Comparison of ENCODE assay signal across 8 mouse cellular contexts in the genomic region with DNA sequence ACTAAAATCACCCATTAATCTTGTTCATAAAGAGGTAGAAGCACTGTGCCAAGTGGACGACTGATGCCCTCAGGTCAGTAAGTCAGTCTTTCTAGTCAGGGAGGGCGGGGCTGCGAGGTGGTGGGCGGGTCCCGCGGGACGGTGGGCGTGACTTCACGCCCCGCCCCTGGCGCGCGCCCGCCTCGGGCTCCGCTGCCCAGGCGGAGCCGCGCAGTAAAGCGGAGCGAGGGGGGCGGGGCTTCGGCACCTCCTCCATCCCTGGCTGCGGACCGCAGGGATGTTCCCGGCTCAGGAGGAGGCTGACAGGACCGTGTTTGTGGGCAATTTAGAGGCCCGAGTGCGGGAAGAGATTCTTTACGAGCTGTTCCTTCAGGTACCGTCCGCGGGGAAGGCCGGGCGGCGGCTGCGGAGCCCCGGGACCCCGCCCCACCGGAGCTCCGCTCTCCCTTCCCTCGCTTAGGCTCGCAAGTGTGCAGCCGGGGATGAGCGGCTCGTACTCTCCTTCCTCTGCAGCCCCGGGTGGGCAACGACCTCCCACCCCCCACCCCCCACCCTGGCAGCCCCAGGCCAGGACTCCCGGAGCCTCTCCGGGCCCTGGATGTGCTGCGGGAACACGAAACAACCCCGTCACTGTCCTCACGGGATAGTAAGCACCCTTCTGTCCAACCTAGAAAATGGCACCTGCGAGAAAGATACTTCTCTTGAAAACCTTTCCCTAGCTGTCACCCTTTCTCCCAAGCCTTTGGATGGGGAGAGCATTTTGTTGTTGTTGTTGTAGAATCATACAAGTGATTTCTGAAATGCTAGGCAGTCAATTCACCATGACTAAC. TPM values are rescaled to one million over a fixed set of nuclear protein-coding genes. Genes with fewer than 3 reads are reported as not detected.
DNase-seq lines count a peak whose midpoint lies in the region; ATAC-seq and TF ChIP-seq lines count a peak whose summit lies in the region.

Gene Rbm11, plus strand, starts transcription at position 174 of the 830 bp plus-strand sequence.

- in situ Hi-C loops in Patski (cut with MboI; ENCODE audit: low pct_unique_long_range_greater_than_20kb): no loop called here

- H3K4me3 ChIP-seq in hindbrain, embryonic 11.5 days (ENCODE audit: low read depth, low read length): peak within 1 kb of the TSS; percentile 74
- H3K4me3 ChIP-seq in lung, postnatal 0 days (ENCODE audit: low read depth, low read length): peak within 1 kb of the TSS; percentile 64

- peak; percentile 77 for ATAC-seq in Patski
- peak; percentile 97 for ATAC-seq in hindbrain, embryonic 11.5 days (ENCODE audit: low FRiP score)
- peak; percentile 99 for ATAC-seq in lung, postnatal 0 days

- DNase-seq in Patski (ENCODE audit: low read depth, low spot score): no peak
- peak; percentile 91 for DNase-seq in cerebellum, postnatal 14 days
- DNase-seq in frontal cortex, postnatal 10 days (ENCODE audit: low spot score in 2 of 2): peak; percentile 51 to 76
- peak; percentile 92 for DNase-seq in hindbrain, embryonic 11.5 days (ENCODE audit: low spot score)
- DNase-seq in layer of hippocampus, postnatal 10 days (ENCODE audit: low spot score in 2 of 2): peak; percentile 76 to 87
- DNase-seq in lung, postnatal 0 days (ENCODE audit: low spot score): peak; percentile 80
- DNase-seq in ovary, postnatal 10 days (ENCODE audit: low spot score): peak; percentile 45
- peak; percentile 56 for DNase-seq in thymus, postnatal 0 days (ENCODE audit: low spot score)

- H3K4me1 ChIP-seq in hindbrain, embryonic 11.5 days (replicated peaks; ENCODE audit: control insufficient read depth, insufficient read depth, low read length): no peaks in the 10 kb centered on the region
- no peaks in the 10 kb centered on the region for H3K4me1 ChIP-seq in lung, postnatal 0 days (ENCODE audit: insufficient read depth, low read depth, low read length)

- WGBS in hindbrain, embryonic 11.5 days: under 1% methylated on average over 51 of the region's 55 CpGs
- under 1% methylated on average over 44 of the region's 55 CpGs for WGBS in lung, postnatal 0 days

- H3K27me3 ChIP-seq in Patski: peaks cover 13% of the 10 kb centered on the region
- H3K27me3 ChIP-seq in hindbrain, embryonic 11.5 days (ENCODE audit: control insufficient read depth, insufficient read depth, low read length): no peaks in the 10 kb centered on the region
- H3K27me3 ChIP-seq in lung, postnatal 0 days (replicated peaks; ENCODE audit: insufficient read depth, low read length): no peaks in the 10 kb centered on the region

- no peaks in the 10 kb centered on the region for H3K36me3 ChIP-seq in hindbrain, embryonic 11.5 days (ENCODE audit: control insufficient read depth, insufficient read depth, low read length)
- H3K36me3 ChIP-seq in lung, postnatal 0 days (ENCODE audit: insufficient read depth, low read length): no peaks in the 10 kb centered on the region

- CTCF ChIA-PET in Patski (lab: Charles Lee): no interaction called here

- no peak for TF ChIP-seq CTCF in Patski (IDR thresholded peaks at IDR 0.05)
- TF ChIP-seq CTCF in lung, postnatal 0 days (IDR thresholded peaks at IDR 0.05): no peak

- H3K4me2 ChIP-seq in hindbrain, embryonic 11.5 days (replicated peaks; ENCODE audit: low read depth, low read length): peak within 1 kb of the TSS; percentile 83
- peak within 1 kb of the TSS; percentile 90 for H3K4me2 ChIP-seq in lung, postnatal 0 days (replicated peaks; ENCODE audit: low read depth, low read length)

- H3K9ac ChIP-seq in hindbrain, embryonic 11.5 days (ENCODE audit: low read depth, low read length): peak within 1 kb of the TSS; percentile 62
- H3K9ac ChIP-seq in lung, postnatal 0 days (replicated peaks; ENCODE audit: low read depth): peak within 1 kb of the TSS; percentile 12; the same call in 1 of the 2 replicates

- TF ChIP-seq EP300 in lung, postnatal 0 days (IDR thresholded peaks at IDR 0.05): no peak

- no peaks in the 10 kb centered on the region for H3K9me3 ChIP-seq in hindbrain, embryonic 11.5 days (ENCODE audit: control insufficient read depth, low read length)
- H3K9me3 ChIP-seq in lung, postnatal 0 days (ENCODE audit: low read length): no peaks in the 10 kb centered on the region

- POLR2A ChIA-PET in Patski (lab: Charles Lee): no interaction called here

- H3K27ac ChIP-seq in hindbrain, embryonic 11.5 days (ENCODE audit: low read depth, low read length): 0 out of 2 replicates have a peak within 1 kb of the TSS, but pooled peaks have one; percentile 51
- H3K27ac ChIP-seq in lung, postnatal 0 days (ENCODE audit: low read length): no peak within 1 kb of the TSS

RNA-seq across cellular contexts. Expression of gene Rbm11, which starts in this region (rescaled TPM):
- polyA plus RNA-seq in Patski (2021): 0.05 TPM
- polyA plus RNA-seq in hindbrain, embryonic 11.5 days (2014; fragmentation: Nextera tagmentation; extraction: Ambion mirVana): 0.71 and 0.73 TPM in 2 replicates
- 1 to 10 TPM; 4.6 to 6.3 TPM for total RNA-seq in layer of hippocampus, postnatal 10 days (2021)
- polyA plus RNA-seq in lung, postnatal 0 days (2015; fragmentation: Nextera tagmentation; extraction: Ambion mirVana): 0.20 and 0.37 TPM in 2 replicates
- polyA plus RNA-seq in thymus, postnatal 0 days (2015; fragmentation: Nextera tagmentation; extraction: Ambion mirVana): 0.15 and 0.25 TPM in 2 replicates

Comparison
In these comparisons a context has a peak if more than half of its experiments do, and no peak if none do; other contexts are left out.
1. Peak in ATAC-seq in Patski; RNA of the gene not detected or under 1 TPM.
2. Peak in DNase-seq, ATAC-seq, H3K4me3 ChIP-seq, H3K27ac ChIP-seq, H3K9ac ChIP-seq and H3K4me2 ChIP-seq in hindbrain, embryonic 11.5 days; RNA of the gene not detected or under 1 TPM.
3. Peak in DNase-seq, ATAC-seq, H3K4me3 ChIP-seq, H3K9ac ChIP-seq and H3K4me2 ChIP-seq in lung, postnatal 0 days; RNA of the gene not detected or under 1 TPM.
4. Peak in DNase-seq in thymus, postnatal 0 days; RNA of the gene not detected or under 1 TPM.